Mouse (Mus musculus) activated CD4-positive, CD25-positive, alpha-beta regulatory T cell, adult 4 months (primary cell): ENCODE data around the gene Ints5. TPM values are rescaled to one million over a fixed set of nuclear protein-coding genes. Genes with fewer than 3 reads are reported as not detected.
"Not testable (repeated sequence)": the region's sequence is repeated elsewhere in the genome, so short reads cannot be mapped to it uniquely, and the experiment has no call there.

Experiments used
- ATAC-seq: one replicate; pipeline ENCODE4 v1.8.0; 2017
- polyA plus RNA-seq, 2 experiments: library from polyadenylated mRNA; unstranded; fragments of 100-300 nt; shearing (Covaris generic); gene quantifications; one replicate each; pipeline ENCODE4 v1.2.1; 2017

Ints5 gene
- 10 to 100 TPM in 1 of 2 experiments, 1 to 10 TPM in 1; 8.9 to 12.2 TPM for polyA plus RNA-seq

DNA sequence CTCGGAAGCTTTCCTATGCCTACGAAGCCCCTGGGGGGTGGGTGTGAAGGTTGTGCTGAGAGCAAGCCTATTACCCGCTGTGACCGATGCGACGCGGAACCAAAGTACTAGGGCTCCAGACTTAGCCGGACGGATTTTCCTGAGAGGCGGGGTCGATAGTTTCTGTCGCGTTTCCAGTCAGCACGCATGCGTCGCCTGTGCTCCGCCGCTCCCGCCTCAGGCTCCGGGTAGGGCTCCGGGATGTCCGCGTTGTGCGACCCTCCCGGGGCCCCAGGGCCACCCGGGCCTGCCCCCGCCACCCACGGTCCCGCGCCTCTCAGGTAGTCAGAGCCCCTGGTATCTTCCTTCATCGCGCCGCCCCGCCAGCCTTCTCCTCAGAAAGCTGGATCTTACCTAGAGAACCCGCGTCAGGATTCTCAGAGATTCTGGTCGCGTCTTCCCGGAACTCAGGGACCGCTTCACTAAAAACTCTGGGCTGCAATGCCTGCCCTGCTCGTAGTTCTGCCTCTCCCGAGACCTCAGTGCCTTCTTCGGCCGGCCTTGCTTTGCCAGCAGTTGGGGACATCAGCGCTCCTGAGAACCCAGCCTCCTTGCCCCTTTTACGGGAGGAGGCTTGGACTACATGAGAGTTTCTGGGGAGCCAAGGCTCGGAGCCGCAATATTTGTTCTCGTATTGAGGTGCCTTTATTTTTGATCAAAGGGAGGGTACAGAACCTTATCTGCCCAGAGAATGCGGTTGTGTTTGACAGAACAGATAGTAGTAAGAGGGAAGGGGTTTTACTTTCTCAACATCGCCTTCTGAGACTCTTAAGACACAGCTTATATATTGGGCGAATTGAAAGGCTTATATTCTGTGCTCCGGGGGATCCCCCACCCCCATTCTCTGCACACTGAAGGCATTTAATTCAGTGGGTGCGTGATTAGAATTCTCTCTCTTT, at the start of gene Ints5:
Ints5 (plus strand) TSS at position 177 of the 938 bp plus-strand sequence.
- peak; percentile 15 for ATAC-seq

DNA sequence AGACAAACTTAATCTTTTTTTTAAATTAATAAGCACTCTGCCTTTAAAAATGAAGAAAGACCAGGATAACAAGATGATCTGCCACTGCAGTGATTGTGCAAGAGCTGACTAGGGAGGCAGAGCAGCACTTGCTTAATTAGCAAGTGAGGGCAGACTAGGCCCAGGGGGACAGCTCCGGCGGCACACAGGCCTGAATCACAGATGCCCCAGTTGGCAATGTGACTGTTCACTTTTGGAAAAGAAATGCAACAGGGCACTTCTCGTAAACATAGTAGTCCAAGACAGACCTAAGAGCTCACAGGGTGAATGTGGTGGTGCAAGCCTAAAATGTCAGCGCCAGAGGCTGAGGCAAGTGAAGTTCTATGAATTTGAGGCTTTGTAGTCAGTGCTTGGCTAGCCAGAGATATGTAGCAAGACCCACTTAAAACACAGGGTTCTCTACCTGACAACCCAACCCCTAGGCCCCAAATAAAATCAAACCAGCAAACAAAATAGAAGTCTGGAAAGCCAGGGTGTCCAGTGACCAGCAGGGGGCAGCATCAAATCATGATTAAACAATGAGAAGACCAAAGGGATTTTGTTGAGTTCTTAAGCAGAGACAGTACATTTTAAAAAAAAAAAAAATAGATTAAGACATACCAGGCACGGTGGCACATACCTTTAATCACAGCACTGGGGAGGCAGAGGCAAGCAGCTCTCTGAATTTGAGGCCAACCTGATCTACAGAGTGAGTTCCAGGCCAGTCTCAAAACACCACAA, 48.3 kb upstream of the Ints5 start:
- ATAC-seq = no peak

DNA sequence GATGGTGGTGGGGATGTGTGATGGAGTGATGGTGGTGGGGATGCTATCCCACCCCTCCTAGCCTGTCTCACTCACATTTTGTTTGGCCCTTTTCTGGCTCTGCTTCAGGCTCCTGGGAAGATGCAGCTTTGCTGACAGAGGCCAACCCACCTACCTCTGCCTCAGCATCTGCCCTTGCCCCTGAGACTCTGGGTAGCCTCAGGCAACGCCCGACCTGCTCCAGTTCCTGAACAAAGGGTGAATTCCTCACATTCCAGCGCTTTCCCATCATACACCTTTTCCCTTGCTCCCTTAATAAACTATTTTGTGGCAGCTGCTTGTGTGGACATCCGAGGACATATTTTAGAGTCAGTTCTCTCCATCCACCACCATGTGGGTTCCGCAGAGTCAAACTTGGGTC, 44.4 kb upstream of the Ints5 start:
- ATAC-seq = no peak

DNA sequence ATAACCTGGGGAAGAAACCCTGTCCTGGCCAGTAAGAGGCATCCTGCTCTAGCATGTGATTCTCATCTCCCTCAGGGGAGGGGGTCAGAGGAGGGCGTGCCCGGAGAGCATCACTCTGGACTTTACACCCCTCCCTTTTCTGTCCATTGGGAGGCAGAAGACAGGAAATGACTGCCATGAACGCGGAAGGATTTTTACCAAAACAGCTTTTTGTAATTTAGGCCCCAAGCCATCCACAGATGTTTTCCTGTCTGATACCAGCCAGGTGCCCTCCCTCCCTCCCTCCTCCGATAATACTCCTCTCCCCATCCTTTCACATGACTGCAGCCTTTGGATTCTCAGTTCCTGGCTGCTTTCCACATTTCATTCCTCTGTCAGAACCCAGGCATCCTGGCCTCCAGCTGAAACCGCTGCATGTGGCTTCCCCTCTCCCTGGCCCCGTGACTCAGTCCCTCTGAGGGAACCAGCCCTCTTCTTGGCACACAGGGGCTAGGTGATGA, 42.4 kb upstream of the Ints5 start, which contains the start of gene Lrrn4cl:
Lrrn4cl (plus strand) TSS at position 367 of the 500 bp plus-strand sequence.
- no peak for ATAC-seq

DNA sequence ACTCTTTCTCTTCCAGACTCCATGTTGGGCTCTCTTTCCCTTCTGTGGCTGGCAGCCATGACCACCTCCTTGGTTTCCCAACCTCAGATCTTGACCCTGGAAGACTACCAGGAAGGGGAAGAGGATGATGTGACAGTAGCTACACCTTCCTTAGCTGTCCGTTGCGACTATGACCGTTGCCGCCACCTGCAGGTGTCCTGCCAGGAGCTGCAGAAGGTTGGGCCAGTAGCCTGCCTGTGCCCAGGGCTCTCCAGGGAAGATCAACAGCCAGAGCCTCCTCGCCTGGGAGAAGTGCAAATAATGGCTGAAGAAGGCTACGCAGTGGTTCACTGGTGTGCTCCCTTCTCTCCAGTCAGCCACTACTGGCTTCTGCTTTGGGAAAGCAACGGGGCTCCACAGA, 41.2 kb upstream of the Ints5 start:
- ATAC-seq = no peak

DNA sequence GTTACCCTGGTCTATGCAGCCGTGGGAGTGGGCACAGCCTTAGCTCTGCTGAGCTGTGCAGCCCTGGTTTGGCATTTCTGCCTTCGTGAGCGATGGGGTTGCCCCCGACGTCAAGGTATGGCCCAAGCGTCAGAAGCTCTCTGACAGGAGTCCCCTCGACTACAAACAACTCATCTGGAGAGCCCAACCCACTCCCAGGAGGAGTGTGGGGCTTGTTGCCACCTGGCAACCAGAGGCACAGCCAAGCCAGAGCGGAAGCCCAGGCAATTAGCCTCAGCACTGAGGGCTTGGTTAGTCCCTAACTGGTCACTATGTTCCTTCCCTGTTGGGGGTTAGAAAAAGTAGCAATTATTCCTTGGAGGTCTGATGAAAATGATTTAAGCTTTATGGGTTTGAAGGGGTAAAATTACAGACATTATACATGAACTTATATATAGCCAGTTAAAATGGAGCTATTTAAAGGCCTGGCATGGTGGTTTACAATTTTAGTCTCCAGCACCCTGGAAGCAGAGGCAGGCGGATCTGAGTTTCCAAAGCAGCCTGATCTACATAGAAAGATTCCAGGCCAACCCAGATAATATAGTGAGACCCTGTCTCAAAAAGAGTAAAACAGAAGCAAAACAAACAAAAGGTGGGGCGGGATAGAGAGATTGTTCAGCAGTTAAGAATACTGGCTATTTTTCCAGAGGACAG, 40.4 kb upstream of the Ints5 start:
- no peak for ATAC-seq

DNA sequence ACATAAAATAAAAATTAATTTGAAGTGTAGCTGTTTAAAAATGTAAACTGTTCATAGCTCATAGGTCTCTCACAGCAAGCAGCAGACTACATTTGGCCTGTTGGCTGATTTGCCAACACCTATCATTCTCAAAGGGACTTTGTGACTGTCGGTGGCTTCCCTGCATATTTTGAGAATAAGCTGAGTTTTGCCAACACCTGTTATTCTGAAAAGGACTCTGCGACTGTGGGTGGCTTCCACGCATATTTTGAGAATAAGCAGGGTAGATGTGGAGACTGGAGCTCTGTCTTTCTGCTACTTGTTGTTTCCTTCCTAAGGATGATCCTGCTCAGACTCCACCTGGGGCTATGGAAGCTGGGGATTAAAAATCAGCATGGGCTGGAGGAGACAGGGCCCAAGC, 39.7 kb upstream of the Ints5 start:
- ATAC-seq = no peak

DNA sequence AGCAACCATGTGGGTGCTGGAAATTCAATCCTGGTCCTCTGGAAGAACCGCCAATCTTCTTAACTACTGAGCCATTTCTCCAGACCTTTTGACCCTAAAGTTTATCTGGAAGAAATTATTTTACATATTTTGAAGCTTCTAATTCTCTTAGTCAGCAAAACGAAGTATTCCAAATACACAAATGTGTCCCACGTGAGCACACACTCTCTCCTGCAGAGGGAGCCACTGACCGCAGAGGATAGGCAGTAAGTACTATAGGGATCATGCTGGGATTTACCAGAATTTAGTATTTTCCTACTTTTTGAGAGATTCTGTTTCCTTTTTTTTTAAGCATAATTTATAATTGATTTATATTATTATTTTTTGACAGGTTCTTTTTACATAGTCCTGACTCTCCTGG, 35.1 kb upstream of the Ints5 start:
- ATAC-seq = no peak

DNA sequence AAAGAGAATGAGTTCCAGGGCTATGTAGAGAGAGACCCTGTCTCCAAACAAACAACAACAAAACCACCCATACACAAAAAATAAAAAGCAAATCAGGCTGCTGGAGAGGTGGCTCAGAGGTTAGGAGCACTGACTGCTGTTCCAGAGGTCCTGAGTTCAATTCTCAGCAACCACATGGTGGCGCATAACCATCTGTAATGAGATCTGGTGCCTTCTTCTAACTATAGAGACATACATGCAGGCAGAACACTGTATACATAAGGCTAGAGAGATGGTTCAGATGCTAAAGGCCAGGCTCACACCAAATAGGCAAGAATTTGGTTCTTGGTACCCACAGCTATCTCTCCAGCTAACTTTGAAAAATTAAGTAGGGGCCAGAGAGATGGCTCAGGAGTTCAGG, 33.8 kb upstream of the Ints5 start:
- no peak for ATAC-seq

DNA sequence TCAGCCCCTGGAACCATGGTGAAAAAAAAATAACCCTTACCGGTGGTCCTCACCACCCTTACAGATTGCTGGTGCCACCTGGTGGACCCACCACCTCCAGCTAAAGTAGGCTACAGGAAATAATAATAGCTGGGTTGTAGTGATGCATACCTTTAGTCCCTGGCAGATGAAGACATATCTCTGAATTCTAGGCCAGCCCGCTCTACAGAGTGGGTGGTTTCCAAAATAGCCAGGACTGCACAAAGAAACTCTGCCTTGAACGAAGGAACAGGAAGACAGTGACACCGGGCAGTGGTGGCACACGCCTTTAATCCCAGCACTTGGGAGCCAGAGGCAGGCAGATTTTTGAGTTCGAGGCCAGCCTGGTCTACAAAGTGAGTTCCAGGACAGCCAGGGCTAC, 28.5 kb upstream of the Ints5 start:
- ATAC-seq = no peak

DNA sequence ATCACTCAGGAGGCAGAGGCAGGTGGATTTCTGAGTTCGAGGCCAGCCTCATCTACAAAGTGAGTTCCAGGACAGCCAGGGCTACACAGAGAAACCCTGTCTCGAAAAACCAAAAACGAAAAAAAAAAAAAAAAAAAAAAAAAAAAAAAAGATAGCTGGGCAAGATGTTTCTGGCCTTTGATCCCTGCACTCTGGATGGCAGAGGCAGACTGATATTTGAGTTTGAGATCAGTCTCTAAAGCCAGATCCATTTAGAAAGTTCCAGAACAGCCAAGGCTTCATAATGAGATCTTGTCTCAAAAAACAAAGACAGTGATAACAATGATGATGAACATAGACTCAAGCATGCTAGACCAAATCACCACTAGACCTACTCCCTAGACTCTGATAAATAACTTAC, 22.4 kb upstream of the Ints5 start:
- not testable (repeated sequence) for ATAC-seq

DNA sequence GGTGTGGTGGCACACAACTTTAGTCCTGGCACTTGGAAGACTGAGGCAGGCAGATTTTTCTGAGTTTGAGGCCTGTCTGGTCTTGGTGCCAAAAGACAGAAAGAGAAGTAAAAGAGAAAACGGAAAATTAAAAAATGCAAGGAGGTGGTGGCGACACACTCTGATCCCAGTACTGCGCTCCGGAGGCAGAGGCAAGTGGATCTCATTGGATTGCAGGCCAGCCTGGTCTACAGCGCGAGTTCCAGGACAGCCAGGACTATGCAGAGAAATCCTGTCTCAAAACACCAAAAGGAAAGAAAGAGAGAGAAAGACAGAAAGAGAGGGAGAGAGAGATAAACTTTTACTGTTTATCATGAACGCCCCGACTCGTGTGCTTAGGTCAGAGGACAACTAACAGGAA, 22.0 kb upstream of the Ints5 start:
- no peak for ATAC-seq

DNA sequence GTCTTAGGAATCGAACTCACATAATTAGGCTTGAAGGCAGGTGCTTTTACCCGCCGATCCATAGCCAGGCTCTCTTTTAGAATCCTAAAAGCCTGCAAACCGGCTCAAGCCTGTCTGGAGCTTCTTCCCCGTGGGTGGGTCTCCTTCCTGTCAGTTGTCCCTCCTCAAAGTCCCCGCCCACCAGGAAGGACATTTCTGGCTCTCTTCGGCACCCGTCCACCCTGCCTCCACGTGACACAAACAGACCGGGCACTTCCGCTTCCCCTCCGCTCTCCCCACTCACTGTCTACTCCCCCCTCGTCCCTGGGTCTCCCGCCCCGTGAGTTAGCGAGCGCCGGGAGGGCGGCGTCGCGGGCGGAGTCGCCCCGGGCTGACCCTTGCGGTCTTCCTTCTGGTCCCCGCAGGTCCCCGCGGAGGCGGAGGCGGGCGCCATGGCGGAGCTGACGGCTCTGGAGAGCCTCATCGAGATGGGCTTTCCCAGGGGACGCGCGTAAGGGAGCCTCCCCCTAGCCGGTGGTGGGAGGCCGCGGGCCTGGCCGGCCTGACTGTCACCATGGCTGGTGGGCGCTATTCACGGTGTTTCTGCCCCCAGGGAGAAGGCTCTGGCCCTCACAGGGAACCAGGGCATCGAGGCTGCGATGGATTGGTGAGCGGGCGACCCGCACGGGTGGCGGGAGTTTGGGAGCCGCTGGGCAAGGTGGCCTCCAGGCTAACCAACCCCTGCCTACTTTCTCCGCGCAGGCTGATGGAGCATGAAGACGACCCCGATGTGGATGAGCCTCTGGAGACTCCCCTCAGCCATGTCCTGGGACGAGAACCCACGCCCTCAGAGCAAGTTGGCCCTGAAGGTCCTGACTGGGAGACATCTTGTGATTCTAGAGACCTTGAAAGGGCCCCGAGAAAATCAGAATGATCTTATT, 21.3 kb upstream of the Ints5 start, which contains the start of gene Ubxn1:
Ubxn1 (plus strand) TSS at position 230 of the 920 bp plus-strand sequence.
- peak; percentile 93 for ATAC-seq

DNA sequence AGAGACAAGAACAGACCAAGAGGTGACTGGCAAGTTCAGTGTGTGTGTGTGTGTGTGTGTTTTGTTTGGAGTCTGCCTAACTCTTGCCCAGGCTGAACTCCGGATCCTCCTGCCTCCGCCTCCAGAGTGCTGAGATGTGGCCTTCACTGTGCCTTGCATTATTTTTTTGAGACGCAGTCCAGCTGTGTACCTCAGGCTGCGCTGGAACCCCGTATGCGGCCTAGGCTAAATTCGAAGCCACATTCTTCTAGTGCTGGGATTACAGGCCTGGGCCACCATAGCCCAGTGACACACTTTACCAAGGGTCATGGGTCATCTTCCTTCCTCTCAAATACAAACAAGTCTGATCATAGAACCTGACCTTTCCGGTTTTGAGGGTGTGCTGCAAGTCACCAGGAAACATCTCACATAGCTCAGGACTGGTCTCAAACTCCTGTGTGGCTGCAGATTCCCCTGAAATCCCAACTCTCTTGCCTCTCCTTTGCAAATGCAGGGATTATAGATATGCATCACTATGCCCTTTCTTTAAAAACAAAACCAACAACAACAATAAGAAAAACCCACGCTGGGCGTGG, 20.5 kb upstream of the Ints5 start:
- ATAC-seq = no peak

DNA sequence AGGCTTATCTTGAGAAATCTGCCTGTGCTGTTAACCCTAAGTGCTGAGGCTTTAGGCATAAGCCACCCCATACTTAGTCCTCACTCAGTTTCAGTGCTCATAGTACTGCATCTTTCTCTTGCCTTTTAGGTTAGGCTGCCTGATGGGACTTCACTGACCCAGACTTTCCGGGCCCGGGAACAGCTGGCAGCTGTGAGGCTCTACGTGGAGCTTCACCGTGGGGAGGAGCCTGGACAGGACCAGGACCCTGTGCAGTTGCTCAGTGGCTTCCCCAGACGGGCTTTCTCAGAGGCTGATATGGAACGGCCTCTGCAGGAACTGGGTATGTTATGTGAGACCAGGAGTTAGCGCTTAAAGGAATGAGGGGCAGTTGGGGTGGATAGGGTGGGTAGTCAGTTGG, 17.8 kb upstream of the Ints5 start:
- no peak for ATAC-seq

DNA sequence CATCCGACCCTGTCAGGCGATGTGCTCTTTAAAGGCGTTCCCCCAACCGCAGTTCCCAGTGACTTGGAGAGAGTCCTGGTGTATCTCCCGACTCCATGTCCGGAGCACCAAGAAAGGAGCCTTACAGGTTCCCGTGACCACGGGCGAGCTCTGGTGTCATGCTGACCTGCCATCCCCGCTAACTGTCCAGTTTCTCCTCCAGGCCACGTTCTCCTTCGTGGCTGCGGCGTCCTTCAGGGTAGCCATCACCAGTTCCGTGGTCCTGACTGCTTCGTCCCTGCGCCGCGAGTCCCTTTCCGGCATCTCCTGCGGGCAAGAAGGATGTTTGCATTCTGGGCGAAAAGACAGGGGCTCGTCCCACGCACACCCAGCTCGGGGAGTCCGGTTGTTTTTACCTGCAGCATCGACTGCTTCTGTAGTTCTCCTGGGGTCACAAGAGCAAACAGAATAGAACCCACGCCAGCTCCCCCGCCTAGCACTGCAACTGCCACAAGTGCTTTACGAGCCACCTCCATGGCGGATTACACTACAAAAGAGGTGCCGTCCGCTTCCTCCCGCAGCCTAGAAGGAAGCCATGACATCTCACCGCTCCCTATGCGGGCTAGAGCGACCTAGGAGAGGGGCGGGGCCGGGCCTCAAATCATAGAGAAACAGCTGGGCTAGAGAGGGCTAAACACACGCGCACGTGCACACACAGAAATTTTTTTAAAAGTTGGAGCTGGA, 12.3 kb upstream of the Ints5 start, which contains the start of gene Uqcc3:
Uqcc3 (minus strand) TSS at position 613 of the 723 bp plus-strand sequence.
- ATAC-seq = peak; percentile 95

DNA sequence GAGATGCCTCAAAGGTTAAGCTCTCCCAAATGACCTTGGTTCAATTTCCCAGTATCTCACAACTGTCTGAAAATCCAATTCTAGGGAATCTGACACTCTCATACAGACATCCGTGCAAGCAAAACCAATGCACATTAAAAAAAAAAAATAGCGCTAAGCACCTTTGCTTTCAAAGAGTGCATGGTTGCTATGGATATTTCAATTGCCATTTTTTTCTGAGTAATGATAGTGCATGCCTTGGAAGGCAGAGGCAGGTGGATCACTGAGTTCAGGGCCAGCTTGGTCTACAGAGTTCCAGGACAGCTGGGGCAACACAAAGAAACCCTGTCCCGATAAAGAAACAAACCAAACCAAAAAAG, 11.8 kb upstream of the Ints5 start:
- peak; percentile 36 for ATAC-seq

DNA sequence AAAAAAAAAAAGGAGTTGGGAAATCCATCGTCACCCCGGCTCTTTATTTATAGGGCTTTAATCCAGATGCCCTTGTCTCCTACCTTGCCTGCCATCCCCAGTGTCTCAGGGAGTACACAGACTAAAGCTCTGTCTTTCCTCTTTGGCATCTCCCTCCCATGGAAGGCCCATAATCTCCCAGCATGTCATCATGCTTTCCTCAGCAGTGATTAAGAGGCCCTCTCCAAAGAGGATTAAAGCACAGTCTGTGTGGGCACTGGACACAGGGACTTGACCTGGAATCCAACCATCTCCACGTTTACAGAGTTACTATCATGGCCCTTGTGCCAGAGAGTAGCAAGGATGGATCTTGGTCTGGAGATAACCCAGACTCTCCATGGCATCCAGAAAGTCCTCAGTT, 9.2 kb upstream of the Ints5 start, which contains the start of the genes Lbhd1 and Gm49403:
Lbhd1 (plus strand) TSS at position 117 of the 400 bp plus-strand sequence.
Gm49403 (plus strand) TSS at position 315 of the 400 bp plus-strand sequence.
- no peak for ATAC-seq

DNA sequence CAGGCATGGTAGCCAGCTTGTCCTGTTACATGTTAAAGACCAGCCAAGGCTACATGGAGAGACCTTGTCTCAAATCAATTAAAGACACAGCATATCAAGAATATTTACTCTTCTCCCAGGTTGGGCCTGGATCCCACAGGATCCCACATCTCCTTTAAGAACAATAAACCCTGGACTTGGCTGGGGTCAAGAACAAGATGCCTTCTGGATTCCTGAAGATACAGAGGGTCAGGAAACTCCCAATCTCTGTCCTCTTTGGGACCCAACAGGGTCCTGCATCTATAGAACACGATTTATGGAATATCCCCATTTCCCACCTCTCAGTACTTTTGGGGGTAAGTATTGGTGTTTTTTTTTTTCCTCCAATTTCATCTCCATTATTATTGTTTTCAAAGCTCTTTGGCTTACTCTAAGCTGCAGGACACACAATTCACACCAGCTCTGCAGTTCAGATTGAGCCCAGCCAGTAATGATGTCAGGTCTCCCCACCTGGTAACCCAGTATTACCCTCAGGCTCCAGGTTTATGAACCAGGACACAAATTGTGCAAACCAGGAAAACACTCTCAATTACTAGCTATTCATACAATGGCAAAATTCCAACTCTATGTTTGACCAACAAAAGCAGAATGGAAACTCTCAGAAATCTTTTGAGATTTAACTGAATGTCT, 5.8 kb upstream of the Ints5 start:
- ATAC-seq = no peak
